Mouse (Mus musculus): ENCODE data around the gene Renbp.

Renbp gene

GRCm38 (mm10) chrX:73918631-73919030 is 12.0 kb downstream of the Renbp start:
- no peak for DNase-seq

- DNase-seq = no peak
Measured at GRCm38 (mm10) chrX:73916945-73917344, 13.7 kb downstream of the Renbp start.

- peak; percentile 93 to 94 for DNase-seq
Measured at GRCm38 (mm10) chrX:73914827-73915703, 15.6 kb downstream of the Renbp start.

GRCm38 (mm10) chrX:73911588-73911987 is 19.1 kb downstream of the Renbp start:
- DNase-seq = no peak

DNA sequence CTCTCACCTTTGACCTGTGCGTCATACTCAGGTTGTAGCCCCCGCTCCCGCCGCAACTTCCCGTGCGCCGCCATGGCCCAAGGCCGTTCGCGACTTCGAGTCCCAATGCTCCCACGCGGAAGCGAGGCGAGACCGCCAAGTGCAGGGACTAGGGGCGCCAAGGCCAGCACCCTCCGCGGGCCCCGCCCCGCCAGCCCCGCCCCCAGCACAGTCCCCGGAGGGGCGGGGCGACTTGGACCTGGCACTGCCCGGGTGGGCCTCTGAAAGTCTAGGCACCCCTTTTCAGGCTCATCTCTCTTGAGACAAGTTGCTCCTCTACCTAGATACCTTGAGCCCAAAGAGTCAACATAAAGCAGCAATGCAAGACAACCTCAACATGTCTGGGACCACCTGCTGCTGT is 19.5 kb downstream of the Renbp start:
- no peak for DNase-seq

GRCm38 (mm10) chrX:73910451-73910850 is 20.2 kb downstream of the Renbp start:
- DNase-seq = peak in 1 of 2 experiments; percentile 47

DNA sequence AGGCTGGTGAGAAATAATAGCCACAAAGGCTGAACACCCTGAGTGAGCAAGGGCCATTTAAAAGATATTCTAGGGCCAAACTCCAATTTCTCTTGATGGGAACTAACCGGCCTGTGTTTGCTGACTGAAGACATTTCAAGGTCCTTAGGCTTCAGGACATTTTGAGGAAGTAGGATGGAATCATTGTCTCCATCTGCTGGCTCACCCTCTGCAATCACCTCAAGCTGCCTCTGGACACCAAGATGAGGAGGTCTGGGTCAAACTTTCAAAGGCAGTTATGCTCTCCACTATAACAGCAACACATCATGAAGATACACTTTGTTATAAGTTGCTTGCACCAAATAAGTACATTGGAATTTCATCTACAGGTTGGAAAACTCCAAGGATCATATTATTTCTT is 20.6 kb downstream of the Renbp start:
- DNase-seq = no peak

- DNase-seq = no peak
Measured at GRCm38 (mm10) chrX:73897959-73898358, 32.7 kb downstream of the Renbp start.

DNA sequence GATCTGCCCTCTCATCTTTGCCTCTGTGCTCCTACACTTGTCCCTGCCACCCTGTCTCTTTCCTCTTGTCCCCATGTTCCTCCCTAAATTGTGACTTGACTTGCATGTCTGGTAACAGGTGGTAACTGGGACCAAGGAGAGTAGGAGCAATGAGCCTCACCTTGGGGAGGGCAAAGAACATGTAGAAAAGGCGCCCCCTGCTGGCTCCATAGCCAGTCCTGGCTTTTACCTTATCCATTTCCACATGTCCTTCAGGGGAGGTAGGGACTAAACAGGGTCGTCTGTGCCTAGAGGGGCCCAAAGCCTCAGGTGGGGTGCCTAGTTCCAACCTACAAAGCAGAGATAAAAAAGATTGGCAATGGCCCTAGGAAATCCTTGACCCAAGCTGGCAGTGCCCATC is 34.9 kb downstream of the Renbp start, which contains the start of gene L1cam:
Gene L1cam, minus strand, starts transcription at position 387 of the 400 bp plus-strand sequence.
- DNase-seq = peak; percentile 38 to 58

DNA sequence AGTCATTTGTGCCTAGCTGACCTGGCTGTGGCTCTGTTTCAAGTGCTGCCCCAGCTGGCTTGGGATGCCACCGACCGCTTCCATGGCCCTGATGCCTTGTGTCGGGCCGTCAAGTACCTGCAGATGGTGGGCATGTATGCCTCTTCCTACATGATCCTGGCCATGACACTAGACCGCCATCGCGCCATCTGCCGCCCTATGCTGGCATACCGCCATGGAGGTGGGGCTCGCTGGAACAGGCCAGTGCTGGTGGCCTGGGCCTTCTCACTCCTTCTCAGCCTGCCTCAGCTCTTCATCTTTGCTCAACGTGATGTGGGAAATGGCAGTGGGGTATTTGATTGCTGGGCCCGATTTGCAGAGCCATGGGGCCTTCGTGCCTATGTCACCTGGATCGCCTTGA is 37.8 kb downstream of the Renbp start:
- no peak for DNase-seq

GRCm38 (mm10) chrX:73891551-73892152 is 39.0 kb downstream of the Renbp start, which contains the start of gene Avpr2:
TSS of gene Avpr2 (plus strand) at chrX:73892102.
- peak in 1 of 2 experiments; percentile 43 for DNase-seq

GRCm38 (mm10) chrX:73881463-73881862 is 49.2 kb downstream of the Renbp start:
- peak; percentile 18 to 66 for DNase-seq

GRCm38 (mm10) chrX:73881036-73881427 is 49.6 kb downstream of the Renbp start:
- DNase-seq = peak in 1 of 2 experiments; percentile 7

DNA sequence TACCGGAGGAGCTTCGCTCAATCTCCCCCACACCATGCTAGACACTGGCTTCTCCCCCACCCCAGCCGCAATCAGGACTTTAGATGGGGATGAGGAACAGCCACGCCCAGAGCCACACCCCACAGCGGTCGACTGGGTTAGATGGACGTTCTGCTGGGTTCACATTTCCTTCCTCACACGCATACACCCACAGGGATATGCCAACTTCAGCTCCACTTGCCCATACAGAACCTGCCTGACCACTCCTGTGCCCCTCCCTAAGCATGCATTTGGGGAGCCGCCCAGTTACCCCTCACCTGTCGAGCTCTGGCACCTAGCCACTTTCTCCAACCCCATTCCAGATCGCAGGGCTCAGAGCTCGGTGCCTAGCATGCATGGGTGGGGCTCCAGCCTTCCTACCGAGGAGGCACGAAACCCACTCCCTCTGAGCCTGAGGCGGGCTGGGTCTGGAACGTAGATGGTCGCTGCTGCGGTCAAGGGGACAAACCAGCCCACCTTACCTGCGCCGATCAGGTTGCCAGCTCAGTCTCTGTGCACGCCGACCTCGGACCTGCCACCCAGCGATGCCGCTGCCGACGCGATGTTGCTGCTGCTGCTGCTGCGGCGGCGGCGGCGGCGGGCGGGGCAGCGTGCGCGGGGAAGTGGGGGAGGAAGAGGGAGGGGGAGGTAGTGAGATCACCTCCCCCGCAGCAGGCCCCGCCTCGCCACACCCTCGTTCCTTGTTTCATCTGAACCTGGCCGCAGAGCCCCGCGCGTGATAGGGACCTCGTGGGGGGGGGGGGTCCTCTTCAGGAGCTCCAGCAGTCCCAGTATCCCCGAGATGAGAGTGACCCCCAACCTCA is 50.2 kb downstream of the Renbp start:
- DNase-seq = peak; percentile 29 to 44

- no peak for DNase-seq
Measured at GRCm38 (mm10) chrX:73877014-73877413, 53.6 kb downstream of the Renbp start.

DNA sequence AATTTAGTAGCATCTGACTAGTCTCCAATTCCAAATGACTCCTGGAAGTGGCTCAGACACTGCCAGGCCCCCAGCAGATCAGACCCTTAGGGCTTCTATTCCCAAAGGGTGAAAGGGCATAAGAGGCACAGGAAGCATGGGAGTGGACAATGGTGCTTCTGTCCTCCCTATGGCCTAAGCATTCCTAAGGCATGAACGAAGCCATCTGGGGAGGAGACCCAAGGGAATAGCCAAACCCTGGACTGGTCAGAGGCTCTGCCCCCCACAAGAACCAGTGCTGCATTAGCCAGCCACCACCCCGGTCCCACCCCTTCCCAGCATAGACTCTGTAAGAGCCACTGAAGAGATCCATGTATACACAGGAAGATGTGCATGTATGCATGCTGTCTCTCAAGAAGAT is 54.8 kb downstream of the Renbp start:
- no peak for DNase-seq
